Mouse (Mus musculus) adrenal gland, postnatal 10 days (tissue): ENCODE measurements at regions not wholly inside any gene's neighbourhood (a gene's known extent, or its start where the extent isn't known, plus 50 kb on each side); places are given as distances from the start of the nearest gene placed in this dataset.
A peak's percentile ranks its signal among the peaks of the same experiment; 100 is the strongest.

Source experiments
- DNase-seq: peaks from one replicate; pipeline ENCODE4 v3.0.0; 2021; ENCODE audit warnings: mixed read lengths

DNA sequence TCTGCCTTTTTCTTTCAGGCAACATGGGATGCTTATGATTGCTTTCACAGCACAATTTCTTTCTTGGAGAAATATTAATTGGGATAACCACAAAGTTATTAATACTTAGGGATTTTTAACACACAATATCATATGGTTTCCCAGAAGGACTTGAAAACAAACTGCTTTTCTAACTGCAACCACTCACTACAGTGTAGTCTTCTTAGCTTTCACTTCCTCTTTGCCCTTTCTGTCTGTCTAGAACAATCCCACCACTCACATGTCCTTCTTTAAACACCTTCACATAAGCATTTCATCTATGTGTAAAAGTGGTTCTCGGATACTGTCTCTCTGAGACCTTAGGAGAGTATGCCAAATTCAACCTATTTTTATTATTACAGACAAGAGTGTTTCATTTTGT lies 204.3 kb downstream of the C1d start:
- no peak for DNase-seq

- DNase-seq, result peak; percentile 32
These were observed 207.5 kb downstream of the C1d start for GRCm38 (mm10) chr11:17464875-17465274.

DNA sequence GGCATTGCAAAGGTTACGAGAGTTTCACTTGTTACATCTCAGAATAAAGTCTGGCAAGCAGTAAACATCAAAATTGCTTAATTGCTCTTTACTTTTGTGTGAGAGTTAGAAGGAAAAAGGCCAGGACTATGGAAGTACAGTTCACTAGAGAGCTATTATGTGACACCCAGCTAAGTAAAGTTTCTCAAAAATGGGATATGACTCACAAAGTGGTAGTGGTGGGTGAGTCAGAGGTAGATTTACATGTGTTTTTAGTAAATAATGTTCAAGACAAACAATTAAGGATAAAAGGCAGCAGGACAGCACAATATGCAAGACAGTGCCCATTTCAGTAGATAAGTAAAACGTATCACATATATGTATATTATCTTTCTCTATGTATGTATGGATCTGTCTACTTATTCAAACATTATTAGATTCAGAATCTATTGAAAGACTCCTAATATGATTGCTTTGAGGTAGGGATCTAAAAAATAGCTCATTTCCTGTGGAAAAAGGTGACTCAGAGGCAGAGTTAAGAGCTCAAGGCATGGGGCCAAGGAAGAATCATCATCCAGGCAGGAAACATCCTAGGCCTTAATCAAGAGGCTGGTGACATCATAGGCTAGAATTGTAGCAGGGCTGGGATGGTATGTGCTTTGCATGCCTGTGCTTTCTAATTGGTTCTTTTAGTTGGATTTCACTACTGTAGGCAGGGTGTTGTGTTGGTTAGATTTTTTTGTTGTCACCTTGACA lies 211.2 kb downstream of the C1d start:
- peak; percentile 27 for DNase-seq

DNA sequence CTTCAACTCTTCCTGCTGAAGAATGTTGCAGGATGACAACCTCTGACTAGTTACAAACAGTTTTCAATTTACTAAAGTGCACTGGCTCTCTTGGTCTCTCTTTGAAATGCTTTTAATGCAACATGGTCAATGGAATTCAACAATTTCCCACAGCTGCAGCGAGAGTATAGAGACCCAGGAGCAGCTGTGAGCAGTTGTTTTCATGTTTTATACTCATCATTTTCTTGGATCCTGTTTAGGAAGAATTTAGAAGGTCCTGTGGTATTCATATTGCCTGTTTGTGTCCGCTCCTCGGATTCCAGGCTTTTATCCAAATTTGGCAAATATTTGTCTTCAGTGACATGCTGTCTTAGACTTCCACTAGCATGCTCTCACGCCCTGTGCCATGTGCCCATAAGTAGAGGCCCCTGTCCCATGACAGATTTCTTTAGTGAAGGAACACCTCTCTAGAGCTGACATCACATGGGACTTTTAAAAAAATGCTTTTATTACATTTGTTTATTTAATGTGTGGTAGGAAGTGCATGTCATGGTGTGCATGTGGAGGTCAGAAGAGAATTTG lies 224.1 kb downstream of the C1d start:
- DNase-seq, result no peak

GRCm38 (mm10) chr11:17483849-17484441 lies 226.6 kb downstream of the C1d start:
- no peak for DNase-seq

- DNase-seq, result no peak
These were observed 244.0 kb downstream of the C1d start for GRCm38 (mm10) chr11:17501120-17502043.

DNA sequence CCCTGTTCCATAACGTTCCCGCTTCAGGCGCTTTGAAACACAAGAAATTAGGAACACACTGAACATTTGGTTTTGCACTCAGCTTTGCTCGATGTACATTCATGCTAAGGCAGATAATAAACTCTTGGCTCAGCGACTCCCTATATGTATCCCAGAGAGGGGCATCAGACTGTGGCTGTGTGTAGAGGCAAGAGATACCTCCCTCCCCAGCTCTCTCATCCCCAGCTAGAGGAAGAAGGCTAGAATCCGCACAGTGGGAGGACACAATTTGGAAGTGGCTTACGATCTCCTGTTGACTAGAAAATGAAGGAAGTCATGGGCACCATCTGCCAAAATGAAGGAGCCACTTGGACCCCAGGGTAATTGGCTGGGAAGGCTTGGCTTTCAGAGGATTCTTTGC lies 244.7 kb downstream of the C1d start:
- no peak for DNase-seq

GRCm38 (mm10) chr11:17522220-17522919 lies 265.0 kb downstream of the C1d start:
- DNase-seq, result no peak

GRCm38 (mm10) chr11:17523329-17523728 lies 265.9 kb downstream of the C1d start:
- DNase-seq, result no peak

- no peak for DNase-seq
These were observed 267.8 kb downstream of the C1d start for GRCm38 (mm10) chr11:17524985-17525775.

DNA sequence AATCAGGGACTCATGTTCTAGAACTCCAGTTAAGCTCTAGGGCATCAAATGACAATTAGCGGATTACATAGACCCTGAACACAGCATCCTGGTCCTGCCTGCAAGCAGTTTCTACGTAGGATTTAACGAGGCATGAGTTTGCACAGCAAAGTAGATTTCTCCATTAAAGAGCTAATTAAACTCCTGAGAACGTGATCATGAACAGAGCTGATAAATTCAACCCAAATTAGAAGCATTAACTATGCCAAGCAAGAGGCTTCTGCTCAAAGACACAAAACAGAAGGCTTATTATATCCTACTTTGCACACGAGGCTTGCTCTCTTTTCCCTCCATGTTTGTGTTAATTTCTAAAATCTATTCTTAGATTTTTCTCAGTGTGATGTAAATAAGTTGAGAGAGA lies 269.1 kb downstream of the C1d start:
- DNase-seq, result no peak

- peak; percentile 13 for DNase-seq
These were observed 271.2 kb downstream of the C1d start for GRCm38 (mm10) chr11:17528609-17529008.

- DNase-seq, result no peak
These were observed 276.3 kb downstream of the C1d start for GRCm38 (mm10) chr11:17533706-17534105.

- DNase-seq, result no peak
These were observed 288.9 kb downstream of the C1d start for GRCm38 (mm10) chr11:17546286-17546685.

GRCm38 (mm10) chr11:17549148-17549547 lies 291.8 kb downstream of the C1d start:
- DNase-seq, result no peak

DNA sequence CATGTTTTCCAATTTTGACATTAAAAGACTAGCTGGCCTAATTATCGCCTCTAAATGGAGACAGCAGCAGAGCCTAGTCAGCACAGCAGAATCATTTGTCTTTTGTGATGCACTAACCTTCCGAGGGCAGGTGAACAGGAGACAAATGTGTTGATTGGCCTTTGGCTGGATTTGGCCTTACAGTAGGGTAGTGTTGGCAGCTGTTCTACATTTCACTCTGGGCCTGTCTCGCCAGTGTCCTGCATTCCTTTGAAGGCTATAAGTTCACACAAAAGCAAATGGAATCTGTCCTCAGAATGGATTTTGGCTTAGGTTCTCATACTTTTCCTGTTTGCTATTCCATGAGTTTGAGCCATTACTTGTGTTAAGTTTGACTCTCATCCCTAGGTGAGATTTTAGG lies 297.9 kb downstream of the C1d start:
- DNase-seq, result no peak

DNA sequence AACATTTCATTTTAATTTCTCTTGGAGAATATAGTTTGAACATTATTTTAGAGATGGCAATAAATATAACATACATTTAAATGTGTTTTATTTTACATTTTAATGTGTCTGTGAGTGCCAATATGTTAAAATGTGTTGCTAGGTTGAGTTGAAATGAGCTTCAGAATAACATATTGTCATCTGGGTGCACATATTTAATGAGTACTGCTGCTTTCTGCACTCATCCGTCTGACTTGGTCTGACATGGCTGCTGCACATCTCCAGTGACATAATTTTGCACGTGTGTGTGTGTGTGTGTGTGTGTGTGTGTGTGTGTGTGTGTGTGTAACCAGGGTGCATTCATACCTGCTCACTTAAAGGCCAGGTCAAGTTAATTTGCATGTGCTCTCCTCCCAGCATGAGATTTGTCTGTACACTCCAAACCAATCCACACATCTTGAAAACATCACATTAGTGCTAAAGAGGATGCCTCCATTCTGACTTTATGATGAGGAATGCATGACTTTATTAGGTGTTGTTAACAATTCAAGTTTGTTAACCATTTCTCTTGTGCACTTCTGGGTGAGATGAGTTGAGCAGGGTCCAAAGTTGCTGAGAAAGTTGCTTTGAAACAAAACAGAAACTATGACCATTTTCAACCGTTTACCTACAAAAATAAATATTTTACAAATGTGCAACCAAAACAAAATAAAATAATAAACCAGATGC lies 334.6 kb downstream of the C1d start:
- no peak for DNase-seq

DNA sequence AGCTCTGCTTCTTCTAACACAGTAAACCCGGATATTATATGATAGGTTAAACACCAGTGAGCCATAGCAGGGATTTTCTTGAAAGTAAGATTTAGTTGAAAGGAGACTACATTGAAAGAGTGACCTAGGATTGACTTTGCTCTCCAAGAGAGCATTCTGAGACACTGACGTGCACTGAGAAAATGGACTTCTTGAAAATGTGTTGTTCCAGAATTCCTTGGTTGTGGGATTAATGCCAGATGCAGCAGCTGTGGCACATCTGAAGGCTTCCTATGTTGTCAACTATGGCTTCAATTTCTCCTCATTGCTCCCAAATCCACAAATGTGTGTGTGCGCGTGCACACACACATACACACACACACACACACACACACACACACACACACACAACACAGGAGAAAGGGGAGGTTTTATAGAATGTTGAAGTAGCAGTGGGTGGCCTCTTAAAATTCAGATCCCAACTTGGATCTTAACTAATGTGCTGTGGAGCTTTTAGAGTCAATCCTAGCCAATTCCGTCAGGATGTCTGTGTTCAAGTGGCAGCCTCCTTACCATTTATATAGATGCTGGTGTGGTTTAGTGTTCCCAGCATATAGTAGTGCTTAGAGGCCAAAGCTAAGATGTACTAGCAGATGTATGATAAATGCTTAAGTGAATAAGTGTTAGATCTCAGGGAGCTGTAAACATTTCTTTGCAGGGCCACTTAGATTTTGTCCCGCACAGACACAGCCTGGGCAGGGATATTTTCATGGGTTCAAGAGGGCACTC lies 346.5 kb downstream of the C1d start:
- no peak for DNase-seq

- no peak for DNase-seq
These were observed 333.0 kb downstream of the Etaa1 start for GRCm38 (mm10) chr11:17620462-17621248.
